Mouse (Mus musculus): Measurements from ENCODE around the gene Vps25. TPM values are rescaled to one million over a fixed set of nuclear protein-coding genes. Genes with fewer than 3 reads are reported as not detected.

Vps25 gene
- 16.1 and 19.2 TPM in 2 replicates for polyA plus RNA-seq (2012)

DNA sequence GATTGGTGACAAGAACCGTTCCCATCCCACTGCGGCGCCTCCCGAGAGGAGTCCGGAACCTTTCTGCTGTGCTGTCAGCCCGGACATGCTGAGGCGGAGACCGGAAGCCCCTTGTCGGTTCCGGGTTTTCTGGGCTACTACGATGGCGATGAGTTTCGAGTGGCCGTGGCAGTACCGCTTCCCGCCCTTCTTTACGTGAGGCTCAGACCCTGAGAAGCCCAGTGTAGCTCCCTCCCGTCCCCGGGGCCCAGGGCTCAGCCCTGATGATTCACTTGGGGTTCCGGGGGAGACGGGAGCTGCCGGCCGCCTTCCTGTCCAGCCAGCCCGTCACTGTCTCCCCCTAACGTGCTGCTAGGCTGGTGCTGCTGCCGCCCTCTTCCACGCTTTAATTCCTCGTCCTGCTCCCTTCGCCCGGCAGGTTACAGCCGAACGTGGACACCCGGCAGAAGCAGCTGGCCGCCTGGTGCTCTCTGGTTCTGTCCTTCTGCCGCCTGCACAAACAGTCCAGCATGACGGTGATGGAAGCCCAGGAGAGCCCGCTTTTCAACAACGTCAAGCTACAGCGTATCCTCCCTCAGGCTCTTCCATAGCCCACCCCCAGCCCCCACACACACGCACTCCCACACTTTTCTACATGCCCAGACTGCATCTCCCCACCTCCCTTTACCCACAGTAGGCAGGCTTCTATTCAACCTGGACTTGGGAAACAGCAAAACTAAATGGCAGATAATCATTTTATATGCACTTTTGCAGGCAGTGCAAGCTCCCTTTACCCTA lies at the start of gene Vps25:
Gene Vps25 (plus strand): TSS at position 95 of the 777 bp plus-strand sequence.
- TF ChIP-seq TAL1 (IDR thresholded peaks at IDR 0.05; ENCODE audit: low read length) (no peak), GATA1 (IDR thresholded peaks at IDR 0.05; ENCODE audit: low read length) (no peak)
- H3K4me1 ChIP-seq (ENCODE audit: control insufficient read depth), result peaks cover 59% of the 10 kb centered on the region
- H3K27me3 ChIP-seq (ENCODE audit: control insufficient read depth), result peaks cover 7% of the 10 kb centered on the region
- H3K4me3 ChIP-seq (replicated peaks), result peak within 1 kb of the TSS; percentile 70
- no peaks in the 10 kb centered on the region for H3K9me3 ChIP-seq (ENCODE audit: control insufficient read depth, low read length)
- peaks cover 32% of the 10 kb centered on the region for H3K36me3 ChIP-seq (ENCODE audit: control insufficient read depth)

DNA sequence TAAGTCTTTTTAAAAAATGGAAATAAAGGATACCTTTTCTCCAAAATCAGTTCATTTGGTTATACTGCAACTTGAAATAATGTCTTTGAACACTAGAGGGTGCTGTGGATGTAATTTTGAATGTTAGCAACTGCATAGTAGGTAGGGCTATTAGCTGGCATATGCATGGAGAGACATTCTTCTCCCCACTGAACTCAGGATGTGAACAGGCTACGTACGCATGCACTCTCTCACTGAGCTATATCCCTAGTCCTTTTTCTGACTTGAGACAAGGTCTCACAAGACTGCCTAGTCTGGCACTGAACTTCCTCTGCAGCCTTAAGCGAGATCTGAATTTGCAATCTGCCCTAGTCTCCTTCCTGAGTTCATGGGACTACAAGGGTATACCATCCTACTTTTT lies 41.5 kb upstream of the Vps25 start:
- peaks cover 2% of the 10 kb centered on the region; the same call in 1 of the 2 replicates for H3K4me1 ChIP-seq (ENCODE audit: control insufficient read depth)
- no peak overlapping the region for H3K4me3 ChIP-seq (replicated peaks)
- TF ChIP-seq TAL1 (IDR thresholded peaks at IDR 0.05; ENCODE audit: low read length) (no peak), GATA1 (IDR thresholded peaks at IDR 0.05; ENCODE audit: low read length) (no peak)
- no peaks in the 10 kb centered on the region for H3K9me3 ChIP-seq (ENCODE audit: control insufficient read depth, low read length)
- no peaks in the 10 kb centered on the region for H3K27me3 ChIP-seq (ENCODE audit: control insufficient read depth)
- peaks cover 87% of the 10 kb centered on the region for H3K36me3 ChIP-seq (ENCODE audit: control insufficient read depth)

DNA sequence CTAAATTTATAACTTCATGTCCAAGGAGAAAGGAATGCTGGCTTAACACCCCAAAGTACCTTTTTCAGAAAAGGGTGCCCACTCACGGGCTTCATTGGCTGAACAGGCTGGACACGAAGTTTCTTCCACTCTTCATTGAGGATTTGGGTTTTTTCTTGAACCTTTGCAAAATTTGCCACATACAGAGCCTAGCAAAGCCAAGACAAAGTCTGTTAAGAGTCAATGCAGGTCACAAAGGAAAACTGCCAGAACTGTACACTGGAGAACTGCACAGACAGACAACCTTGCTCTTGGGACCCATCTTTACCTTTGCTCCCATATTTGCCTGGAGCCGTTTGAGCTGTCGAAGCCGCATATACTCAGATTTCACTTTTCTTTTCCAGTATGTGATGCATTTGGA lies 36.6 kb upstream of the Vps25 start:
- Histone ChIP-seq H3K9me3 (ENCODE audit: control insufficient read depth, low read length) (no peaks in the 10 kb centered on the region), H3K27me3 (ENCODE audit: control insufficient read depth) (no peaks in the 10 kb centered on the region), H3K4me1 (ENCODE audit: control insufficient read depth) (peaks cover 2% of the 10 kb centered on the region; the same call in 1 of the 2 replicates), H3K4me3 (replicated peaks) (no peak overlapping the region), H3K36me3 (ENCODE audit: control insufficient read depth) (peaks cover 61% of the 10 kb centered on the region)
- no peak for TF ChIP-seq GATA1 (IDR thresholded peaks at IDR 0.05; ENCODE audit: low read length)
- TF ChIP-seq TAL1 (IDR thresholded peaks at IDR 0.05; ENCODE audit: low read length), result no peak

DNA sequence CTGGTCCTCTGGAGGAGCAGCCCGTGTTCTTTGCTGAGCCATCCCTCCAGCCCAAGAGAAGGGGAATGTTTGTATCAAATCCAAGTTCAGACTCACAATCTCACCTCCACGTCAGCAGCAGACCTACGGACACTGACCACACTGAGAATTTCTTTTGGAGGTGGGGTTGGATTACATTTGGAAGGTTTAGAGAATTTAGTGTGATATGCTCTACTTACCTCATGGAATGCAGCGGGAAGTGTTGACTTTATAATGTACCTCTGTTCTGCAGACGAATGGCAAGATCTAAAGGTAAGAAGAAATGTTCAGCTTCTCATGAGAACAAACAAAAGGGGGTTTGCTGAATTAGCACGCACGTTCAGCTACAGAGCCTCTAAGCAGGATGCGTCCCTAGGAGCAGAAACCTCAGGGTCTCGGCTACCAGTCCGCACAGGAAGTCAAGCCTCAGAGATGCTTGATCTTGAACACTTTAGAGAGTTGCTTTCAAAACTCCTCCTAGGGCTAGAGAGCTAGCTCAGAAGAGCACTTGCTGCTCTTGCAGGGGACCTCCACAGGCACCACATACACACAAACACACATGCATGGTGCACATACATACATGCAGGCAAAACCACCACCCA lies 35.0 kb upstream of the Vps25 start:
- TF ChIP-seq GATA1 (IDR thresholded peaks at IDR 0.05; ENCODE audit: low read length), result no peak
- no peak for TF ChIP-seq TAL1 (IDR thresholded peaks at IDR 0.05; ENCODE audit: low read length)
- Histone ChIP-seq H3K4me3 (replicated peaks) (no peak overlapping the region), H3K27me3 (ENCODE audit: control insufficient read depth) (no peaks in the 10 kb centered on the region), H3K4me1 (ENCODE audit: control insufficient read depth) (peaks cover 1% of the 10 kb centered on the region), H3K36me3 (ENCODE audit: control insufficient read depth) (peaks cover 54% of the 10 kb centered on the region), H3K9me3 (ENCODE audit: control insufficient read depth, low read length) (no peaks in the 10 kb centered on the region)

DNA sequence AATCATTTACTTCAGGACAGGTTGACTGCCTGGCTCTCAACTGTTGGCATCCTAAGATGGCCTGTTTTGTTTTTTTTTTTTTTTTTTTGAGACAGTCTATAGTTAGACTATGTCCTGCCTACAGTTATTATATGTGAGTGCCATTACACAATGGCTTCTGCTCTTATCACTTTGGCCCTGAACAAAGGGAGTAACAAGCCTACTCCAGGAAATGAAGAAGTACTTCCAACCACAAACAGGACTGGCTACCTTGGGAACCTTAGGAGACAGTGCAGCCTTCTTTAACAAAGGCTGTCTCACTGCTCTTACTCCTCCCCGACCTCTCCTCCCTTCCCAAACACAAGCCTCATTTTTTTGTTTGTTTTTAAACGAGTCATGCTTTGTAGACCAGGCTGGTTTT lies 32.7 kb upstream of the Vps25 start:
- Histone ChIP-seq H3K4me3 (replicated peaks) (no peak overlapping the region), H3K36me3 (ENCODE audit: control insufficient read depth) (peaks cover 33% of the 10 kb centered on the region), H3K9me3 (ENCODE audit: control insufficient read depth, low read length) (no peaks in the 10 kb centered on the region), H3K27me3 (ENCODE audit: control insufficient read depth) (no peaks in the 10 kb centered on the region), H3K4me1 (ENCODE audit: control insufficient read depth) (peaks cover 21% of the 10 kb centered on the region)
- TF ChIP-seq GATA1 (IDR thresholded peaks at IDR 0.05; ENCODE audit: low read length), result no peak
- TF ChIP-seq TAL1 (IDR thresholded peaks at IDR 0.05; ENCODE audit: low read length), result no peak

DNA sequence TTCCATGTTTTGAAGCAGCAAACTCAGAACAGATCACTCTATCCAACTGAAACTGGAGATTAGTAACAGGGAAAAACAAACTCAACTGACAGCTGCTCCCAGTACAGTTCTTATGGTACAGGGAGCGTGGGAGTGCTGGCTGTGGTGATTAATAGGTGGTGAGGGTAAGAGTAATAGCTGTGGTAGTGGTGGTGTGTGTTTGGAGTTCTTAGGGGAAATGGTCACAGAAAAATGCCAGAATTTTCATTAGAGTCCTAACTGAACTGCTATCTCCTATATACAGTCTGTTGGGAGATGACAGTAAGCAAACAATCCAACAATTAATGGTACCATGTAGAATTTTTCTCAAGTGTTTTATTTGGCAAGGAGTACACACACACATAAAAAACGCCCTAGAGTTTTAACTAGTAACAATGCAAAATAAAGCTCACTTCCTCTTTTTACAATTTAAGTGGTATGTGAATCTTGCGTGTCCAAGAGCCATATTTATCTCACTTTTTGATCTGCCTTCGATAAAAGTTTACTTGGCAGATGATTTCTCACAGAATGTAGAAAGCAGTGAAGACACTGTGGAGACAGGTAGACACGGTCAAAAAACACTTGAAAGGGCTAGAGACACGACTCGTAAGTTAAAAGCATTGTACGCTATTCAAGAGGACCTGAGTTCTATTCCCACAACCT lies 32.1 kb upstream of the Vps25 start:
- Histone ChIP-seq H3K36me3 (ENCODE audit: control insufficient read depth) (peaks cover 27% of the 10 kb centered on the region), H3K27me3 (ENCODE audit: control insufficient read depth) (no peaks in the 10 kb centered on the region), H3K4me3 (replicated peaks) (no peak overlapping the region), H3K9me3 (ENCODE audit: control insufficient read depth, low read length) (no peaks in the 10 kb centered on the region), H3K4me1 (ENCODE audit: control insufficient read depth) (peaks cover 24% of the 10 kb centered on the region)
- TF ChIP-seq GATA1 (IDR thresholded peaks at IDR 0.05; ENCODE audit: low read length) (no peak), TAL1 (IDR thresholded peaks at IDR 0.05; ENCODE audit: low read length) (no peak)

DNA sequence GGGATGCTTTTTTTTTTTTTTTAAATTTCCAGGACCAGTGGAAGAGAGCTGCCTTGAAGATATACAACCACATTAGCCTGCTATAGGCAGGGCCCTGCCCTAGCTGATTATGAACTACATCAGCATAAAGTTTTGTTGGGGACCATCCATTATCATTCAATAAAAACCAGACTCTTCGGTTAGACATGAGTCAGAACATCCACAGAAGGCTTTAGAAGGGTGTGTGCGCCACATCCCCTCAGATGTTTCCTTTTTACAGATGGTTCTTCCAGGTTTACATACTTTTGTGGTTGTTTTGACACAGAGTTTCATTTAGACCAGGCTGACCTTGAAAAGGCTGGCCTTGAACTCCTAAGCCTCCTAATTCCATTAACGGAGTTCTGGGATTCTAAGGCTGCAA lies 29.2 kb upstream of the Vps25 start:
- Histone ChIP-seq H3K4me3 (replicated peaks) (no peak overlapping the region), H3K9me3 (ENCODE audit: control insufficient read depth, low read length) (no peaks in the 10 kb centered on the region), H3K27me3 (ENCODE audit: control insufficient read depth) (peaks cover 21% of the 10 kb centered on the region), H3K36me3 (ENCODE audit: control insufficient read depth) (peaks cover 9% of the 10 kb centered on the region), H3K4me1 (ENCODE audit: control insufficient read depth) (peaks cover 26% of the 10 kb centered on the region)
- no peak for TF ChIP-seq TAL1 (IDR thresholded peaks at IDR 0.05; ENCODE audit: low read length)
- TF ChIP-seq GATA1 (IDR thresholded peaks at IDR 0.05; ENCODE audit: low read length), result no peak

DNA sequence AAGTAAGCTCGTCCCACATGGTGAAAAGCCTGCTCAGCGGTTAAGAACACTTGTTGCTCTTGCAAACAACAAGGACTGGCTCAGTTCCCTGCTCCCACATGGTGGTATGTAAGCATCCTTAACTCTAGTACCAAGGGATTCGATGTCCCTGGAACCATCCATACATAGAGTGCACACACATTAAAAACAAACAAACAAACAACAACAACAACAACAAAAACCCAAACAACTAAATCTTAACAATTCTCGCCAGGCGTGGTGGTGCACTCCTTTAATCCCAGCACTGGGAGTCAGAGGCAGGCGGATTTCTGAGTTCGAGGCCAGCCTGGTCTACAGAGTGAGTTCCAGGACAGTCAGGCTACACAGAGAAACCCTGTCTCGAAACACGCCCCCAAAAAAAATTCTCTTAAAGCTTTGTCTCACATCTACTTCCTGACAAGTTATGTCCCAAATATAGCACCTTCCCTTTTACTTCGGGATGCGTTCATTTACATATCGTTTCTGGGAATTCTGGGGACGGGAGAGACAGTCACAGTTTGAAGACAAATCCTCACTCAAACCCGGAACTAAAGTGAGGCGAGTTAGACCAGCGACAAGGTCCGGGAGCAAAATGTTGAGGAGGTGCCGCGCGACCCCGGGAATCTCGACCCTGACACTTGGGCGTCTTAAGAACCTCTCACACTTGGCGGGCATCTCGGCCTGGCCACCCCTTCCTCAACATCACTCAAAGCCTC lies 28.0 kb upstream of the Vps25 start:
- Histone ChIP-seq H3K27me3 (ENCODE audit: control insufficient read depth) (peaks cover 33% of the 10 kb centered on the region), H3K36me3 (ENCODE audit: control insufficient read depth) (peaks cover 9% of the 10 kb centered on the region), H3K9me3 (ENCODE audit: control insufficient read depth, low read length) (no peaks in the 10 kb centered on the region), H3K4me3 (replicated peaks) (peak overlapping the region; percentile 83), H3K4me1 (ENCODE audit: control insufficient read depth) (peaks cover 26% of the 10 kb centered on the region)
- TF ChIP-seq TAL1 (IDR thresholded peaks at IDR 0.05; ENCODE audit: low read length) (no peak), GATA1 (IDR thresholded peaks at IDR 0.05; ENCODE audit: low read length) (no peak)

Measured in erythroblast, embryonic 14.5 days (primary cell).